Mouse (Mus musculus) MEL (cell line): ENCODE measurements around the gene Gadd45g. TPM values are rescaled to one million over a fixed set of nuclear protein-coding genes. Genes with fewer than 3 reads are reported as not detected.

Source experiments
- DNase-seq: peaks from one replicate; pipeline ENCODE4 v3.0.0; 2011; ENCODE audit warnings: low read depth, low spot score
- H3K27ac ChIP-seq: 2 replicates; pipeline ENCODE4 v1.5.1; 2012; ENCODE audit warnings: low read depth, mild to moderate bottlenecking, control low read depth, low read length, moderate library complexity; ENCODE audit not compliant: control insufficient read depth
- H3K27me3 ChIP-seq, 2 experiments: fragments of 150-350 bp in 1 of 2; sonication (generic) in 1 of 2; 2 replicates each; pipeline ENCODE4 v1.6.1; 2012; ENCODE audit warnings: low read length in 2 of 2, mild to moderate bottlenecking in 2 of 2, improper control_type of control experiment in 1 of 2, moderate library complexity in 1 of 2; ENCODE audit not compliant: insufficient read depth in 2 of 2, control insufficient read depth in 1 of 2
- H3K36me3 ChIP-seq, 2 experiments: 2 replicates each; pipeline ENCODE4 v1.6.1; 2012 to 2014; ENCODE audit warnings: low read length in 2 of 2, improper control_type of control experiment in 1 of 2, inconsistent platforms in 1 of 2, mild to moderate bottlenecking in 1 of 2; ENCODE audit not compliant: insufficient read depth in 2 of 2, control insufficient read depth in 1 of 2
- H3K4me1 ChIP-seq, 2 experiments: fragments of 150-350 bp in 1 of 2; sonication (generic) in 1 of 2; 2 replicates each; pipeline ENCODE4 v1.6.1; 2012; ENCODE audit warnings: low read length in 2 of 2, improper control_type of control experiment in 1 of 2, mild to moderate bottlenecking in 1 of 2; ENCODE audit not compliant: insufficient read depth in 2 of 2, control insufficient read depth in 1 of 2
- H3K4me3 ChIP-seq, 2 experiments: fragments of 150-350 bp in 1 of 2; sonication (generic) in 1 of 2; 2 replicates each; pipeline ENCODE4 v1.5.1; 2012; ENCODE audit warnings: low read depth in 2 of 2, low read length in 2 of 2, mild to moderate bottlenecking in 2 of 2, moderate library complexity in 2 of 2, control low read depth in 1 of 2, improper control_type of control experiment in 1 of 2; ENCODE audit not compliant: control insufficient read depth in 1 of 2, insufficient read depth in 1 of 2
- H3K79me2 ChIP-seq: 2 replicates; pipeline ENCODE4 v1.6.1; 2012; ENCODE audit warnings: mild to moderate bottlenecking, low read length, moderate library complexity; ENCODE audit not compliant: control insufficient read depth, poor library complexity, insufficient read depth
- H3K9ac ChIP-seq: 2 replicates; pipeline ENCODE4 v1.6.1; 2012; ENCODE audit warnings: low read depth, mild to moderate bottlenecking, control low read depth, low read length, moderate library complexity; ENCODE audit not compliant: control insufficient read depth, poor library complexity, severe bottlenecking
- H3K9me3 ChIP-seq: fragments of 150-350 bp; sonication (generic); replicated peaks from 2 replicates; pipeline ENCODE4 v1.6.1; 2012; ENCODE audit warnings: mild to moderate bottlenecking, low read length, improper control_type of control experiment, moderate library complexity; ENCODE audit not compliant: insufficient read depth
- CHD1 ChIP-seq: IDR thresholded peaks from 2 replicates; pipeline ENCODE4 v1.6.1; 2012; ENCODE audit warnings: low read depth, mild to moderate bottlenecking, inconsistent platforms, low read length, improper control_type of control experiment
- GATA1 ChIP-seq: IDR thresholded peaks from 2 replicates; pipeline ENCODE4 v1.6.1; 2011; ENCODE audit warnings: low read depth, low read length, improper control_type of control experiment
- KAT2A ChIP-seq: conservative IDR thresholded peaks from 2 replicates; pipeline ENCODE4 v1.6.1; 2012; ENCODE audit warnings: low read depth, low read length, improper control_type of control experiment, inconsistent platforms
- MAX ChIP-seq: IDR thresholded peaks from 2 replicates; pipeline ENCODE4 v1.6.1; 2011; ENCODE audit warnings: low read length, improper control_type of control experiment
- MXI1 ChIP-seq: IDR thresholded peaks from 2 replicates; pipeline ENCODE4 v1.6.1; 2011; ENCODE audit warnings: mild to moderate bottlenecking, low read depth, low read length, improper control_type of control experiment
- NRF1 ChIP-seq: IDR thresholded peaks from 2 replicates; pipeline ENCODE4 v1.6.1; 2014; ENCODE audit warnings: low read depth, mild to moderate bottlenecking, inconsistent platforms, low read length, improper control_type of control experiment, moderate library complexity; ENCODE audit not compliant: poor library complexity, insufficient read depth, severe bottlenecking
- POLR2A ChIP-seq, 2 experiments: IDR thresholded peaks; 2 replicates each; pipeline ENCODE4 v1.6.1; 2011 to 2012; ENCODE audit warnings: low read length in 2 of 2, mild to moderate bottlenecking in 2 of 2, control low read depth in 1 of 2, improper control_type of control experiment in 1 of 2, low read depth in 1 of 2, moderate library complexity in 1 of 2; ENCODE audit not compliant: control insufficient read depth in 1 of 2, insufficient read depth in 1 of 2, poor library complexity in 1 of 2
- POLR2AphosphoS2 ChIP-seq: IDR thresholded peaks from 2 replicates; pipeline ENCODE4 v1.6.1; 2011; ENCODE audit warnings: low read length, improper control_type of control experiment
- SIN3A ChIP-seq: IDR thresholded peaks from 2 replicates; pipeline ENCODE4 v1.6.1; 2012; ENCODE audit warnings: low read length, improper control_type of control experiment, inconsistent platforms
- ZKSCAN1 ChIP-seq: IDR thresholded peaks from 2 replicates; pipeline ENCODE4 v1.6.1; 2012; ENCODE audit warnings: low read depth, mild to moderate bottlenecking, inconsistent platforms, low read length, improper control_type of control experiment, moderate library complexity
- polyA plus RNA-seq, 2 experiments: library from polyadenylated mRNA; stranded (reverse) in 1 of 2; unstranded in 1 of 2; fragments of >175 nt in 1 of 2; fragments of >200 nt in 1 of 2; gene quantifications; 2 replicates each; pipeline versions ENCODE4 v1.2.1 to v1.2.4; 2012; ENCODE audit warnings: low replicate concordance in 2 of 2, low read depth in 1 of 2; ENCODE audit not compliant: insufficient read length in 2 of 2, insufficient read depth in 1 of 2, missing spikeins in 1 of 2
- total RNA-seq: library from RNA; depleted of rRNA; stranded (reverse); fragments of 300-350 nt; gene quantifications from 2 replicates; pipeline ENCODE4 v1.2.3, GENCODE M21; 2012

Gadd45g gene
- total and polyA plus RNA-seq, 3 experiments = 7.2 to 11.0 TPM; not detected in 1

- TF ChIP-seq POLR2AphosphoS2 = no peak
- TF ChIP-seq GATA1 = no peak
- TF ChIP-seq POLR2A (IDR thresholded peaks at IDR 0.05; ENCODE audit: control insufficient read depth in 1 of 2, insufficient read depth in 1 of 2, low read depth in 1 of 2, low read length in 2 of 2, poor library complexity in 1 of 2) = no peak
- no peak for TF ChIP-seq MXI1
- no peak for TF ChIP-seq NRF1
- TF ChIP-seq CHD1 = no peak
- TF ChIP-seq, all 39 proteins: peak for 0
- no peak overlapping the region for H3K9ac ChIP-seq
- H3K4me3 ChIP-seq = no peak overlapping the region
- no peaks in the 10 kb centered on the region for H3K4me1 ChIP-seq
- no peak overlapping the region for H3K27ac ChIP-seq
- no peaks in the 10 kb centered on the region for H3K27me3 ChIP-seq
- H3K36me3 ChIP-seq = no peaks in the 10 kb centered on the region
- no peak for DNase-seq
- H3K9me3 ChIP-seq = no peaks in the 10 kb centered on the region
- no peaks in the 10 kb centered on the region for H3K79me2 ChIP-seq
Observed at GRCm38 (mm10) chr13:51872963-51873514, 26.6 kb downstream of the Gadd45g start.

DNA sequence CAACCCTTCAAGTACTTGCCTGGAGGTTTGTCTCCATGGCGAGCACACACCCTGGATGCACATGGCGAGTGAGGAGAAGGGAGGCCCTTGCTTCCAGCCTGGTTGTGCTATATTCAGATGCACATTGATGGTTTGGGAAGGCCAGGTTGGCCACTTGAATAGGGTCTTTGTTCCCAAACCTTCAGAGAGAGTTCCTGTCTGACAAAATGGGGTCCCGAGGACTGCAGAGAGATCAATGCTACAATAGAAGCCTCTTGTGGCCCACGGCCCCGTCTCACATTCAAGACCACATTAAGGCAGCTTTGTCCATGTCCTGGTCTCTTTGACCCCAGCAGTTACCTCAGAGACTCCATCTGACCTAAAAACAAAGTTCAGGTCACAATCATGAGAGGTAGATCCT is 27.3 kb downstream of the Gadd45g start:
- no peak for TF ChIP-seq ZKSCAN1
- no peak for TF ChIP-seq MAX
- no peak overlapping the region for H3K4me3 ChIP-seq
- H3K4me1 ChIP-seq = no peaks in the 10 kb centered on the region
- H3K27ac ChIP-seq = no peak overlapping the region
- no peaks in the 10 kb centered on the region for H3K79me2 ChIP-seq
- no peak for DNase-seq
- no peaks in the 10 kb centered on the region for H3K27me3 ChIP-seq
- no peaks in the 10 kb centered on the region for H3K36me3 ChIP-seq
- H3K9me3 ChIP-seq = no peaks in the 10 kb centered on the region
- no peak overlapping the region for H3K9ac ChIP-seq

DNA sequence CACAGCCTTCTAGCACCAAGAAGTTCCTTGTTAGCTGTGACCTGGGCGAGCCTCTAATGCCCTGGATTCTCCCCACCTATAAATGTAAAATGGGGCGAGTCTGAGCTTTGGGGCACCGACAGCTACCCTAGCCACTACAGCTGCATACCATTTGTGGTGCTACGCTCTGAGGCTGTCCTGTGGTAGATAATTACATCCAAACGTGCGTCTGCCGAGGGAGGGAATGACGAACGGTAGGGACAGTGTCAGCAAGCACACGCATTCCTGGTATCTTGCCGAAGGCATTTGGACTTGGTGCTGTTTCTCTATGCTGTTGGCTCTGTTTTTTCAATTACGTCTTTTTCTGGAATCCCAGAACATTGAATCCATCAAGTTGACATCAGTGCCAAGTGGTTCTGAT is 29.7 kb downstream of the Gadd45g start:
- H3K79me2 ChIP-seq = no peaks in the 10 kb centered on the region
- DNase-seq = no peak
- H3K36me3 ChIP-seq = no peaks in the 10 kb centered on the region
- H3K9ac ChIP-seq = no peak overlapping the region
- H3K27me3 ChIP-seq = no peaks in the 10 kb centered on the region
- TF ChIP-seq CHD1 = no peak
- no peak for TF ChIP-seq SIN3A
- H3K27ac ChIP-seq = no peak overlapping the region
- H3K4me3 ChIP-seq = no peak overlapping the region
- no peaks in the 10 kb centered on the region for H3K9me3 ChIP-seq
- H3K4me1 ChIP-seq = no peaks in the 10 kb centered on the region

DNA sequence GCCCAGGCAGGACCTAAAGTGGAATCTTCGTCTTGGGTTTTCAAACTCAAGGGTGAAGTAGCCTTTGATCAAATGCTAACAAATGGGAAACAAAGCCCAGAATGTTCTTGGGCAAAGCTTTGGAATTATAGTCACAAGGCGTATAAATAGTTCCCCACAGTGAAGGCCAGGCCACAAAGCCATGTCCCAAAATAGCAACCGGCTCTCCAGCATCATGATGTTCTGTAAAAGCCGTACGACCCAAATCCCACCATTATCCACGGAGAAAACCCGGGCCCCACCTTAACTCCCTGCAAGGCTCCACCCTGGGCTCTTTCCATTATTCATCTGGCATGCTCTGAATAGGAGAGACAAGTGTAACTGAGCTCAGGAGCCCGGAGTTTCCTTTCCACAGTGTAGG is 32.3 kb downstream of the Gadd45g start:
- H3K4me1 ChIP-seq = no peaks in the 10 kb centered on the region
- H3K79me2 ChIP-seq = no peaks in the 10 kb centered on the region
- H3K9me3 ChIP-seq = no peaks in the 10 kb centered on the region
- no peak for DNase-seq
- no peak overlapping the region for H3K27ac ChIP-seq
- no peaks in the 10 kb centered on the region for H3K27me3 ChIP-seq
- no peaks in the 10 kb centered on the region for H3K36me3 ChIP-seq
- TF ChIP-seq KAT2A = no peak
- TF ChIP-seq CHD1 = no peak
- no peak overlapping the region for H3K4me3 ChIP-seq
- no peak overlapping the region for H3K9ac ChIP-seq
